Mouse (Mus musculus) regulatory T cell (primary cell): Measurements from ENCODE around the gene Atp5d.

ENCODE experiments used
- in situ Hi-C: fragments of 300-600 bp; cut with MboI, MseI; formaldehyde crosslinking; loops from one replicate; pipeline ENCODE4 v1.15.1; 2025; ENCODE audit warnings: high pct_unique_total_duplicates

Gene Atp5d

GRCm38 (mm10) chr10:80116927-80117691 is 21.3 kb upstream of the Atp5d start:
- in situ Hi-C loops: loop anchor here (10.0 kb wide), 1 partner anchor 132 kb away; the partner anchor contains the start of genes Cnn2 and Tmem259

GRCm38 (mm10) chr10:80117736-80118135 is 20.7 kb upstream of the Atp5d start:
- in situ Hi-C loops: loop anchor here (10.0 kb wide), 1 partner anchor 133 kb away; the partner anchor contains the start of genes Cnn2 and Tmem259

- in situ Hi-C loops: loop anchor here (10.0 kb wide), 1 partner anchor 134 kb away; the partner anchor contains the start of genes Cnn2 and Tmem259
Observed at GRCm38 (mm10) chr10:80118552-80118951, 19.9 kb upstream of the Atp5d start.

GRCm38 (mm10) chr10:80120146-80120545 is 18.3 kb upstream of the Atp5d start:
- in situ Hi-C loops: no loop called here

- in situ Hi-C loops: no loop called here
Observed at GRCm38 (mm10) chr10:80121639-80122038, 16.8 kb upstream of the Atp5d start.

GRCm38 (mm10) chr10:80123932-80124562 is 14.4 kb upstream of the Atp5d start:
- in situ Hi-C loops: no loop called here

- in situ Hi-C loops: no loop called here
Observed at GRCm38 (mm10) chr10:80127920-80128319, 10.5 kb upstream of the Atp5d start.

GRCm38 (mm10) chr10:80129846-80130245 is 8.6 kb upstream of the Atp5d start:
- in situ Hi-C loops: no loop called here

GRCm38 (mm10) chr10:80130403-80131031 is 7.9 kb upstream of the Atp5d start:
- in situ Hi-C loops: no loop called here

GRCm38 (mm10) chr10:80131316-80131951 is 7.0 kb upstream of the Atp5d start:
- in situ Hi-C loops: no loop called here

- in situ Hi-C loops: no loop called here
Observed at GRCm38 (mm10) chr10:80131952-80132350, 6.5 kb upstream of the Atp5d start.

- in situ Hi-C loops: no loop called here
Observed at GRCm38 (mm10) chr10:80133226-80133849, 5.1 kb upstream of the Atp5d start.

- in situ Hi-C loops: no loop called here
Observed at GRCm38 (mm10) chr10:80134421-80134820, 4.0 kb upstream of the Atp5d start.

GRCm38 (mm10) chr10:80135161-80135560 is 3.3 kb upstream of the Atp5d start:
- in situ Hi-C loops: no loop called here

GRCm38 (mm10) chr10:80135641-80136040 is 2.8 kb upstream of the Atp5d start:
- in situ Hi-C loops: no loop called here

- in situ Hi-C loops: no loop called here
Observed at GRCm38 (mm10) chr10:80136179-80136951, 2.1 kb upstream of the Atp5d start.

GRCm38 (mm10) chr10:80136952-80137625 is 1.3 kb upstream of the Atp5d start:
- in situ Hi-C loops: no loop called here

GRCm38 (mm10) chr10:80137626-80138552 is 543 bp upstream of the Atp5d start:
- in situ Hi-C loops: no loop called here

GRCm38 (mm10) chr10:80139439-80139775 is 975 bp downstream of the Atp5d start:
- in situ Hi-C loops: no loop called here
